Mouse (Mus musculus): ENCODE data around the gene Zfp386.

Zfp386 gene

GRCm38 (mm10) chr12:116094765-116095555 is 47.4 kb downstream of the Zfp386 start:
- DNase-seq, result no peak

GRCm38 (mm10) chr12:116096361-116096904 is 48.9 kb downstream of the Zfp386 start:
- DNase-seq, result no peak

GRCm38 (mm10) chr12:116097166-116097565 is 49.6 kb downstream of the Zfp386 start:
- DNase-seq, result no peak

- no peak for DNase-seq
These were observed 54.4 kb downstream of the Zfp386 start for GRCm38 (mm10) chr12:116101945-116102344.

- DNase-seq, result no peak
These were observed 62.2 kb downstream of the Zfp386 start for GRCm38 (mm10) chr12:116109451-116110353.

GRCm38 (mm10) chr12:116111007-116111694 is 63.6 kb downstream of the Zfp386 start:
- DNase-seq, result no peak

All from cerebellum, postnatal 36 days (tissue).